Mouse (Mus musculus) spleen, adult 2 months (tissue): ENCODE results near the gene Spa17.

Experiments
- CTCF ChIP-seq: fragments of 200-500 bp; IDR thresholded peaks from 2 replicates; pipeline ENCODE4 v1.5.1; 2011; ENCODE audit warnings: mild to moderate bottlenecking, inconsistent platforms; ENCODE audit not compliant: insufficient read depth, insufficient read length, insufficient replicate concordance; ENCODE audit errors: extremely low read depth
- POLR2A ChIP-seq: fragments of 200-500 bp; IDR thresholded peaks from 2 replicates; pipeline ENCODE4 v1.6.1; 2011; ENCODE audit warnings: low read depth, low read length, inconsistent platforms

DNA sequence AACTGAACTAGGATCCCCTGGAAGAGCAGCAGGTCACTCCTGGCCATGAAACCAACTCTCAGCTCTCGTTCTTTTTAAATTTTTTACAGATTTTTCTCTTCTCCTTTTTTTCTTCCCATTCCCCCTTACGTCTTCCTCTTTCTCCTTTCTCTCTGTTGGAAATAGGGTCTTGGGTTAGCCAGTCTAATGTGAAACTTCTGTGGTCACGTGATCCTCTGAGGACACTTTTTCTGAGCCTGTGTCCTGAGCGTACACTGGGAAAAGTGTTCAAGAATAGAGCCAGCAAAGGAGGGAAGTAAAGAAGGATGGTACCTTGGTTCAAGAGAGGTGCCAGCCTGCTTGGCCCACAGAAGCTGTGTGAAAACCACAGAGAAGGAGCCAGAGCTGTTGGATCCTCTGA is 23.1 kb downstream of the Spa17 start:
- TF ChIP-seq CTCF: no peak
- no peak for TF ChIP-seq POLR2A
